Mouse (Mus musculus) embryonic fibroblast, embryonic 13.5 days (primary cell): Measurements from ENCODE around the gene Xaf1. TPM values are rescaled to one million over a fixed set of nuclear protein-coding genes. Genes with fewer than 3 reads are reported as not detected.
A peak's percentile ranks its signal among the peaks of the same experiment; 100 is the strongest.

Source experiments
- H3K27ac ChIP-seq: 2 replicates; pipeline ENCODE4 v1.5.1; 2012; ENCODE audit warnings: low read length, control low read depth, inconsistent platforms; ENCODE audit not compliant: insufficient read depth
- H3K4me1 ChIP-seq: 2 replicates; pipeline ENCODE4 v1.6.1; 2011; ENCODE audit warnings: low read length; ENCODE audit not compliant: control insufficient read depth, insufficient read depth
- H3K4me3 ChIP-seq: 2 replicates; pipeline ENCODE4 v1.5.1; 2011; ENCODE audit warnings: mild to moderate bottlenecking, control low read depth, low read length; ENCODE audit not compliant: insufficient read depth
- CTCF ChIP-seq: IDR thresholded peaks from 2 replicates; pipeline ENCODE4 v1.5.1; 2011; ENCODE audit warnings: mild to moderate bottlenecking, control low read depth, low read length, moderate library complexity, borderline replicate concordance; ENCODE audit not compliant: insufficient read depth
- POLR2A ChIP-seq: IDR thresholded peaks from 2 replicates; pipeline ENCODE4 v1.6.1; 2011; ENCODE audit warnings: low read depth, mild to moderate bottlenecking, control low read depth, low read length, moderate library complexity
- polyA plus RNA-seq: library from polyadenylated mRNA; stranded (reverse); fragments of >200 nt; gene quantifications from 2 replicates; pipeline ENCODE4 v1.2.4, GENCODE M21; 2011; ENCODE audit warnings: low read depth; ENCODE audit not compliant: missing spikeins, insufficient read length

Gene Xaf1
- 42.3 and 73.5 TPM in 2 replicates for polyA plus RNA-seq

- TF ChIP-seq CTCF: no peak
- TF ChIP-seq POLR2A: peak; percentile 66
- peak within 1 kb of the TSS; percentile 36 for H3K4me3 ChIP-seq
- peak within 1 kb of the TSS; percentile 32 for H3K27ac ChIP-seq
- no peaks in the 10 kb centered on the region; the same call in 1 of the 2 replicates for H3K4me1 ChIP-seq
These were observed at the start of gene Xaf1 for GRCm38 (mm10) chr11:72301334-72301733. TSS of gene Xaf1 (plus strand) at chr11:72301629.

GRCm38 (mm10) chr11:72255629-72256028 is 45.8 kb upstream of the Xaf1 start:
- TF ChIP-seq CTCF (no peak), POLR2A (no peak)
- Histone ChIP-seq H3K4me1 (no peaks in the 10 kb centered on the region), H3K27ac (no peak overlapping the region), H3K4me3 (no peak overlapping the region)

- no peak overlapping the region for H3K4me3 ChIP-seq
- TF ChIP-seq POLR2A (no peak), CTCF (no peak)
- H3K4me1 ChIP-seq: no peaks in the 10 kb centered on the region
- no peak overlapping the region for H3K27ac ChIP-seq
These were observed 45.0 kb upstream of the Xaf1 start for GRCm38 (mm10) chr11:72256441-72256840.

GRCm38 (mm10) chr11:72265483-72265882 is 35.9 kb upstream of the Xaf1 start:
- Histone ChIP-seq H3K27ac (no peak overlapping the region), H3K4me3 (no peak overlapping the region), H3K4me1 (no peaks in the 10 kb centered on the region)
- TF ChIP-seq CTCF (no peak), POLR2A (no peak)

- Histone ChIP-seq H3K4me1 (no peaks in the 10 kb centered on the region), H3K4me3 (peak overlapping the region; percentile 40), H3K27ac (no peak overlapping the region)
- TF ChIP-seq POLR2A (no peak), CTCF (0 out of 2 replicates have a peak, but pooled peaks have one; percentile 14)
These were observed 35.0 kb upstream of the Xaf1 start for GRCm38 (mm10) chr11:72266207-72266959.

DNA sequence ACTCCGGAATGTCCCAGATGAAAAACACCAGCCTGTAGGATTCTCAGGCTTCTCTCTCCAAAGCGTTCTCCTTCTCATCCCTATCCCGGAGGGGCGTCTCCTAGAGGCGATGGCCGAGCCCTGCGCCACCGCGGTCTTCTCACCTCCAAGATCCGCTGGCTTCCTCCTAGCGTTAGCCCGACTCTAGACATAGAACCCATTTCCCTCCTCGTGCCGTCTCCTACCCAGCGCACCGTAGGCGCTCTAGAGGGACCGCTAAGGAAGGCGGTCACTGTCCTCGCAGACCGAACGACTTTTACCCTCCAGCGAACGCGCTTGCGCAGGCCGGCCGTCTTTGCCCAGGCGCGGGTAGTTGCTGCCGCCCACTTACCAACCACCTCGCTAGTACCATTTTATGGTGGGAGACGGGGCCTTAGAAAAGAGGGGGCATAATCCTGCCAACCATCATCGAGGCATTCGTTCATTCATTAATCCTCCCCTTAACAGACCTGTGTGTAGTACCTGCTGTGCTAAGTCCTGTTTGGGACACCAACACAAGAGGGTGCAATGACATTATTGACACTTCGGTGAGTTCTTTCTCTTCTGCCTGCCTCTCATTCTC is 34.4 kb upstream of the Xaf1 start, which contains the start of gene Slc13a5:
Gene Slc13a5, minus strand, starts transcription at position 263 of the 601 bp plus-strand sequence.
- Histone ChIP-seq H3K4me1 (no peaks in the 10 kb centered on the region), H3K4me3 (peak within 1 kb of the TSS; percentile 40)

GRCm38 (mm10) chr11:72271761-72272160 is 29.7 kb upstream of the Xaf1 start:
- no peak overlapping the region for H3K27ac ChIP-seq
- H3K4me1 ChIP-seq: no peaks in the 10 kb centered on the region
- no peak overlapping the region for H3K4me3 ChIP-seq
- TF ChIP-seq POLR2A: no peak
- TF ChIP-seq CTCF: no peak

More for the DNA sequence above, 34.4 kb upstream of the Xaf1 start, which contains the start of gene Slc13a5:
- no peak for TF ChIP-seq CTCF
- no peak for TF ChIP-seq POLR2A
- no peak within 1 kb of the TSS for H3K27ac ChIP-seq

DNA sequence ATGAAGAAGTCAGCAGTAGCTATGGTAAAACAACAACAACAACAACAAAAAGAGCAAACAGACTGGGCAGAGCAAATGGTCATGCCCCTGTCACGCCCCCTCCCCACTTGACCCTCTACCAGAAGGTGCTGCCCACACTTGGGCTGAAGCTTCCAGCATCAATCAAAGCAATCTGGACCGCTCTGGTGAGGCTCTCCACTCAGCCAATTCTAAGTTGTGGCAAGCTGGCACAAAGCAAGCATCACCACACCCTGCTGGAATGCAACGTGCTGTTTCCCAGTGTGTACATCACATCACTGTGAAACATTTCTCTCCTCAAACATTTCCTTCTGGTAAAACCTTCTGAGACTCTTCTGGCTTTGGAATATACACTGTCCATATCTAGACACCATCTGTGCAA is 28.1 kb upstream of the Xaf1 start:
- H3K4me3 ChIP-seq: no peak overlapping the region
- no peak overlapping the region for H3K27ac ChIP-seq
- TF ChIP-seq CTCF: no peak
- TF ChIP-seq POLR2A: no peak
- no peaks in the 10 kb centered on the region for H3K4me1 ChIP-seq

DNA sequence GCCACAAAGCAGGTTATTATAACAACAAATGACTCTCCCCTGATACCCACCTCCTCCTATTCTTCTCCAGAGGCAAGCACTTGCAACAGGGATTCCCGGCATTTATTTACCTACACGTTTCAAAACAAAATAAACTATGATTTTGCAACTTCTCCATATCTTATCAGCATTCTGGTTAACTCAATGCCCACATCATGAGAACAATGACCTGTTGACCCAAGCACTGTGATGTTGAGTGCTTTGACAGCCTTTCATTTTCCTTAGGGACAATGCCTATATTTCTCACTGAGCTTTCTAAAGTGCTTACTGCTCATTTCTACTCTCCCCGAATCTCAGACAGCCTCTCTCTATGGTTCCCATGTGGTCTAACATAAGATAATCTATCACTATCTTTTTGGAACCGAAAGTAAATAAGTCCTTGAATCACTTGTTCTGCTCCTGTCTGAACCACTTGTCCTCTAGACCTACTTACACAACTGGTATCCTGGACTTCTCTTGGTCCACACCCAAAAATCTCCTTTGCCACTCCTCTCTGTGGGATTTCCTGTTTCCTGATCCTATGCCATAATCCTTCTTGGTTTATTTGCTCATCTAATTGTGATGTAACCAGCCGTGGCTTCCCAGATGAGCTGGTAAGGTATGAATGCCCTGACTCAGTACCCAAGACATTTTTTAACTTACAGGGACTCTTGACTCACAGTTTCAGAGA is 20.1 kb upstream of the Xaf1 start:
- Histone ChIP-seq H3K4me1 (no peaks in the 10 kb centered on the region), H3K4me3 (no peak overlapping the region), H3K27ac (no peak overlapping the region)
- TF ChIP-seq CTCF (no peak), POLR2A (no peak)
